Mouse (Mus musculus): ENCODE results near the gene Osbp2.

Gene Osbp2

GRCm38 (mm10) chr11:3829736-3830135, 34.0 kb downstream of the Osbp2 start:
- in situ Hi-C loops (cut with MboI; ENCODE audit: unreplicated experiment in 2 of 2) = no loop called here

- in situ Hi-C loops (cut with MboI; ENCODE audit: unreplicated experiment in 2 of 2) = no loop called here
These were observed 39.6 kb downstream of the Osbp2 start for GRCm38 (mm10) chr11:3824138-3824537.

- in situ Hi-C loops (cut with MboI; ENCODE audit: unreplicated experiment in 2 of 2) = no loop called here
These were observed 40.3 kb downstream of the Osbp2 start for GRCm38 (mm10) chr11:3823378-3823777.

- in situ Hi-C loops (cut with MboI; ENCODE audit: unreplicated experiment in 2 of 2) = no loop called here
These were observed 45.5 kb downstream of the Osbp2 start for GRCm38 (mm10) chr11:3817986-3818758.

GRCm38 (mm10) chr11:3815951-3816350, 47.8 kb downstream of the Osbp2 start:
- in situ Hi-C loops (cut with MboI; ENCODE audit: unreplicated experiment in 2 of 2) = no loop called here

- in situ Hi-C loops (cut with MboI; ENCODE audit: unreplicated experiment in 2 of 2) = no loop called here
These were observed 50.4 kb downstream of the Osbp2 start for GRCm38 (mm10) chr11:3813340-3813739.

- in situ Hi-C loops (cut with MboI; ENCODE audit: unreplicated experiment in 2 of 2) = loop anchor here in 1 of 2 experiments (10.0 kb wide), 1 partner anchor 423 kb away; no protein-coding TSS in a partner anchor
These were observed 55.5 kb downstream of the Osbp2 start for GRCm38 (mm10) chr11:3808162-3808561.

- in situ Hi-C loops (cut with MboI; ENCODE audit: unreplicated experiment in 2 of 2) = loop anchor here in 1 of 2 experiments (10.0 kb wide), 1 partner anchor 421 kb away; no protein-coding TSS in a partner anchor
These were observed 58.3 kb downstream of the Osbp2 start for GRCm38 (mm10) chr11:3805362-3805761.

- in situ Hi-C loops (cut with MboI; ENCODE audit: unreplicated experiment in 2 of 2) = loop anchor here in 1 of 2 experiments (10.0 kb wide), 1 partner anchor 420 kb away; no protein-coding TSS in a partner anchor
These were observed 59.1 kb downstream of the Osbp2 start for GRCm38 (mm10) chr11:3804639-3805038.

GRCm38 (mm10) chr11:3802057-3802456, 61.6 kb downstream of the Osbp2 start:
- in situ Hi-C loops (cut with MboI; ENCODE audit: unreplicated experiment in 2 of 2) = loop anchor here in 1 of 2 experiments (10.0 kb wide), 1 partner anchor 417 kb away; no protein-coding TSS in a partner anchor

- in situ Hi-C loops (cut with MboI; ENCODE audit: unreplicated experiment in 2 of 2) = loop anchor here (10.0 to 25.0 kb wide), 2 partner anchors 443 to 535 kb away; partner anchors contain the start of gene Drg1 (in 1 of the 2)
These were observed 66.0 kb downstream of the Osbp2 start for GRCm38 (mm10) chr11:3797631-3798215.

- in situ Hi-C loops (cut with MboI; ENCODE audit: unreplicated experiment in 2 of 2) = loop anchor here (10.0 to 25.0 kb wide), 2 partner anchors 436 to 528 kb away; partner anchors contain the start of gene Drg1 (in 1 of the 2)
These were observed 73.0 kb downstream of the Osbp2 start for GRCm38 (mm10) chr11:3790736-3791135.

- in situ Hi-C loops (cut with MboI; ENCODE audit: unreplicated experiment in 2 of 2) = loop anchor here (5.0 to 25.0 kb wide), 4 partner anchors 258 to 528 kb away; partner anchors contain the start of gene Drg1 (in 1 of the 2)
These were observed 73.8 kb downstream of the Osbp2 start for GRCm38 (mm10) chr11:3789919-3790318.

GRCm38 (mm10) chr11:3786564-3786963, 77.1 kb downstream of the Osbp2 start:
- in situ Hi-C loops (cut with MboI; ENCODE audit: unreplicated experiment in 2 of 2) = loop anchor here (5.0 to 25.0 kb wide), 3 partner anchors 254 to 524 kb away; partner anchors contain the start of gene Drg1 (in 1 of the 2)

GRCm38 (mm10) chr11:3775263-3775644, 88.4 kb downstream of the Osbp2 start:
- in situ Hi-C loops (cut with MboI; ENCODE audit: unreplicated experiment in 2 of 2) = loop anchor here in 1 of 2 experiments (25.0 kb wide), 1 partner anchor 513 kb away; the partner anchor contains the start of gene Drg1

GRCm38 (mm10) chr11:3774463-3775262, 89.0 kb downstream of the Osbp2 start:
- in situ Hi-C loops (cut with MboI; ENCODE audit: unreplicated experiment in 2 of 2) = loop anchor here in 1 of 2 experiments (25.0 kb wide), 1 partner anchor 512 kb away; the partner anchor contains the start of gene Drg1

GRCm38 (mm10) chr11:3773782-3774462, 89.8 kb downstream of the Osbp2 start:
- in situ Hi-C loops (cut with MboI; ENCODE audit: unreplicated experiment in 2 of 2) = no loop called here

GRCm38 (mm10) chr11:3773136-3773535, 90.6 kb downstream of the Osbp2 start:
- in situ Hi-C loops (cut with MboI; ENCODE audit: unreplicated experiment in 2 of 2) = no loop called here

GRCm38 (mm10) chr11:3771348-3771747, 92.4 kb downstream of the Osbp2 start:
- in situ Hi-C loops (cut with MboI; ENCODE audit: unreplicated experiment in 2 of 2) = no loop called here

GRCm38 (mm10) chr11:3767830-3768229, 95.9 kb downstream of the Osbp2 start:
- in situ Hi-C loops (cut with MboI; ENCODE audit: unreplicated experiment in 2 of 2) = no loop called here
